Mouse (Mus musculus) megakaryocyte, embryonic 14.5 days (primary cell): ENCODE measurements around the gene Arhgef10l. TPM values are rescaled to one million over a fixed set of nuclear protein-coding genes. Genes with fewer than 3 reads are reported as not detected.

Experiments used
- H3K27me3 ChIP-seq: replicated peaks from 2 replicates; pipeline ENCODE3; 2012; ENCODE audit warnings: inconsistent platforms
- H3K36me3 ChIP-seq: replicated peaks from 2 replicates; pipeline ENCODE3; 2012; ENCODE audit warnings: low read length, inconsistent platforms, mixed read lengths
- H3K4me1 ChIP-seq: 2 replicates; pipeline ENCODE4 v1.6.1; 2012; ENCODE audit warnings: inconsistent platforms
- H3K4me3 ChIP-seq: replicated peaks from 2 replicates; pipeline ENCODE3; 2012; ENCODE audit warnings: moderate library complexity, mild to moderate bottlenecking, inconsistent platforms
- H3K9me3 ChIP-seq: 2 replicates; pipeline ENCODE4 v1.6.1; 2012; ENCODE audit warnings: inconsistent platforms
- FLI1 ChIP-seq: IDR thresholded peaks from 2 replicates; pipeline ENCODE4 v1.6.1; 2012; ENCODE audit warnings: low read length, inconsistent platforms, mixed read lengths
- GATA1 ChIP-seq: IDR thresholded peaks from 3 replicates; pipeline ENCODE4 v1.6.1; 2012; ENCODE audit warnings: mixed read lengths, low read length, inconsistent platforms, borderline replicate concordance
- polyA plus RNA-seq: library from polyadenylated mRNA; stranded (reverse); fragments of >175 nt; gene quantifications from 2 replicates; pipeline ENCODE4 v1.2.3, GENCODE M21; 2012; ENCODE audit warnings: low replicate concordance; ENCODE audit not compliant: insufficient read depth

The Arhgef10l gene
- polyA plus RNA-seq, 1 experiment = 7.1 TPM

DNA sequence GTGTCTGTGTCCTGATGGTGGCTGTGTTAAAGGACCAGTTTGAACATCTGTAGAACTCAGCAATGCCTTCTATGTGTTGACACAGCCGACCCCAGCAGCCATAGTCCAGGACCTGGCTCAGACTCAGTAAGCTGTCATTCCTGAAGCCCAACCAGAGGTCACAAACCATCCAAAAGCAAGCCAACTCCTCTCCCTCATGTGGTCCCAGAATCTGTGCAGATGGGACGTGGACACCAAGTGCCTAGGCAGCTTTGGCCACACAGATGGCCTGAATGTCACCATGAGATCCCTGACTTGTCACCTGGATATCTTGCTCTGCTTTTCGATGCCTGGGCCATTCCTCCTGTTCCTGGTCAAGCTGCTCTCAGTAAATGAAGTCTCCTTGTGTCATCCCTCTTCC, 20.2 kb downstream of the Arhgef10l start:
- TF ChIP-seq GATA1 (no peak), FLI1 (no peak)
- no peak overlapping the region for H3K4me3 ChIP-seq
- H3K9me3 ChIP-seq = peaks cover 13% of the 10 kb centered on the region
- H3K36me3 ChIP-seq = peaks cover 3% of the 10 kb centered on the region
- H3K4me1 ChIP-seq = peaks cover 14% of the 10 kb centered on the region
- H3K27me3 ChIP-seq = peaks cover 56% of the 10 kb centered on the region

DNA sequence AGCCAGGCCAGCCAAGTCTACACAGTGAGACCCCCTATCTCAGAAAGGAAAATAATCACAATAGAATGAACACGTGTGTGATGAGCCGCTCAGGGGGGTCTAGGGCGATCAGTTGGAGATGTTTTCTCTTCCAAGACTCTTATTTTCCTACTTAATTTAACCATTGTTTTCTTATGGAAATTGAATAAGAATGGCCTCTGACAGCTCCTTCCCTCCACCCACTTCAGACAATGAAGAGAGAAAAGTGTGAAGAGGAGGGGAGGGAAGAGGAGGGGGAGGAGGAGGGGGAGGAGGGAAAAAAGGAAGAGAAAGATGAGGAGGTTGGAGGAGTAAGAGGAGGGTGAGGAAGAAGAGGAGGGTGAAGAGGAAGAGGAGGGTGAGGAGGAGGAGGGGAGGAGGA, 21.1 kb downstream of the Arhgef10l start:
- TF ChIP-seq GATA1 = no peak
- Histone ChIP-seq H3K27me3 (peaks cover 56% of the 10 kb centered on the region), H3K9me3 (peaks cover 13% of the 10 kb centered on the region)

DNA sequence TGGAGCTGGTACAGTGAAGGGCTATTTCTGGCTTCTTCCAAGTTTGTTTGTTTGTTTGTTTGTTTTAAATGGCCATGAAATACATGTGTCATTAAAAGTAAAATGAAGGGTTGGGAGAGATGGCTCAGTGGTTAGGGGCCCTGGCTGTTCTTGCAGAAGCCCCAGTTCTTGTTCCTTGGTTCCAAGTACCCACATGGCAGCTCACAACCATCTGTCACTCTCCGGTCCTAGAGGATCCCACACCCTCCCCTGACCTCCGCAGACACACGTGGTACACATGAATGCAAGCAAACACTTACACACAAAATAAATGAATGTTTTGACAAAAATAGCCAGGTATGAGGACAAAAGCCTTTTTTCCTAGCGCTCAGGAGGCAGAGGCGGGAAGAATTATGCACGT, 21.5 kb downstream of the Arhgef10l start:
- Histone ChIP-seq H3K4me3 (no peak overlapping the region), H3K27me3 (peaks cover 57% of the 10 kb centered on the region), H3K4me1 (peaks cover 12% of the 10 kb centered on the region), H3K9me3 (peaks cover 13% of the 10 kb centered on the region), H3K36me3 (peaks cover 3% of the 10 kb centered on the region)
- no peak for TF ChIP-seq FLI1
- no peak for TF ChIP-seq GATA1

More for the DNA sequence above, 21.1 kb downstream of the Arhgef10l start:
- Histone ChIP-seq H3K4me1 (peaks cover 13% of the 10 kb centered on the region), H3K4me3 (no peak overlapping the region), H3K36me3 (peaks cover 3% of the 10 kb centered on the region)

DNA sequence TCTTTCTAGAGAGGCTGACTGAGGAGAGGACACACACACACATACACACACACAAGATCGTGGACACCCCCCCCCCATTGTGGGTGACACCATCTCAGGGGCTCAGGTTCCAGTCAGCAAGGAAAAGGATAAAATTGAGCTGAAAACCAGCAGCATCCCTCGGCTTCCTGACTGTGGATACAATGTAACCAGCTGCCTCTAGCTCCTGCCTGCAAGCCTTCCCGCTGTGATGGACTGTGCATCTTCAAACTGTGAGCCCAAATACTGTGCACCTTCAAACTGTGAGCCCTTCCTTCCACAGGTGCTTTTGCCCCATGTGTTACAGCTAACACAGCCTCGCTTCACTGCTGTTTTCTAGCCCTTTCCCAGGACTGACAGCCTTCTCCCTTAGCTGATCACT, 23.4 kb downstream of the Arhgef10l start:
- TF ChIP-seq FLI1 (no peak), GATA1 (no peak)
- peaks cover 46% of the 10 kb centered on the region for H3K27me3 ChIP-seq
- H3K9me3 ChIP-seq = peaks cover 13% of the 10 kb centered on the region
- peaks cover 3% of the 10 kb centered on the region for H3K36me3 ChIP-seq
- H3K4me1 ChIP-seq = no peaks in the 10 kb centered on the region; the same call in none of the 2 replicates
- H3K4me3 ChIP-seq = peak overlapping the region; percentile 12

DNA sequence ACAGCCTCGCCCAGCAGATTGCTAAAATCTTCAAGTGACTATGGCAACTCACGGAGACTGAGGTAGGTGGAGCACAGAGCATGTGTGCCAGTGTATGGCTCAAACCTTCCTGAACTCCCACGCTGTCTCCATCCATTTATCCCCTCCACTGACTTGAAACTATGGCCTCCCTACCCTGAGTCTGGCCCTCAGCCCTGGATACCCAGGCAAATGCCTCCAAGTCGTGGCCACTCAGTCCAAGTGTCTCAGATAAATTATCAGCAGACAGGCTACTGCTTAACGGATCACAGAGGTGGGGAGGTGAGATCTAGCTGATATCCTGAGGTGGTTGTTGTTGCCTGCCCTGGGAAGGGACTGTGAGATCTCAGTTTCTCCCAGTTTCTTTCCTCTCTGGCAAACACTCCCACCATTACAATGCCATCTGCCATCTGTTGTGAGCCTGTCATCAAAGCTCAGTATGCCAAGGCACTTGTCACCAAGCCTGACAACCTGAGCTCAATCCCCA, 24.3 kb downstream of the Arhgef10l start:
- no peak for TF ChIP-seq FLI1
- no peak for TF ChIP-seq GATA1
- peaks cover 44% of the 10 kb centered on the region for H3K27me3 ChIP-seq
- H3K36me3 ChIP-seq = peaks cover 3% of the 10 kb centered on the region
- H3K4me1 ChIP-seq = no peaks in the 10 kb centered on the region; the same call in 1 of the 2 replicates
- H3K4me3 ChIP-seq = no peak overlapping the region
- peaks cover 13% of the 10 kb centered on the region for H3K9me3 ChIP-seq

DNA sequence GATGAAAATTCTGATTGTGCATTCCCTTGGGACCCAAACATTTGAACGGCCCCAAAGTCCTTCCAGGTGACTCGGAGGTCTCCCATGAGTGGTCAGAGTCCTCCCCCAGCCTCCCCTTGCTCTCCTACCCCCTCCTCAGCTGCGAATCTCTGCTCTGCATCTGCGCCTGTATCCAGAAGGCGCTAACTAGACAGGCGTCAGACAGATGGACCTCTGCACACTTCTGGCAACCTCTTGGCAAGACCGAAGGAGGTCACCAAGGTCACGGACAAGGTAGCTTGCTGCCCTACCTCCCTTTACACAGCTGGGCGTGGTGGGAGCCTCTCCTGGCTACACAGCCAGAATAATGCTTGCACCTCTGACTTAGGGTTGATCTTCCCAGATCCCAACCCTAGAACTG, 25.1 kb downstream of the Arhgef10l start:
- Histone ChIP-seq H3K27me3 (peaks cover 40% of the 10 kb centered on the region), H3K9me3 (peaks cover 13% of the 10 kb centered on the region), H3K36me3 (peaks cover 3% of the 10 kb centered on the region), H3K4me1 (no peaks in the 10 kb centered on the region; the same call in 1 of the 2 replicates), H3K4me3 (no peak overlapping the region)
- no peak for TF ChIP-seq FLI1
- TF ChIP-seq GATA1 = no peak

DNA sequence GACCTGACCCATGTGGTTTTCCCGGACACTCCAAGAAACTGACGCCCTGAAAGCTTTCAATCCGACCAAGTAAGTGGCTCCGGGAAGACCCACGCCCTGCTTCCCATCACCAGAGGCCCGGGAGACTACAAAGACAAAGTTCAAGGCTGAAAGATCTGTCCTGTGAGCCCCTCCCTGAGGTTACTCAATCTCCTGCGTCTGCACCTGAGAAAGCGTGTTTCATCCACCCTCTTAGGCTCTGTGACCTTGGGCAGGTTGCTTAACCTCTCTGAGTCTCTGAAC, 25.6 kb downstream of the Arhgef10l start:
- H3K4me3 ChIP-seq = no peak overlapping the region
- TF ChIP-seq GATA1 (no peak), FLI1 (no peak)
- H3K9me3 ChIP-seq = peaks cover 13% of the 10 kb centered on the region
- peaks cover 37% of the 10 kb centered on the region for H3K27me3 ChIP-seq
- H3K36me3 ChIP-seq = peaks cover 3% of the 10 kb centered on the region
- H3K4me1 ChIP-seq = peaks cover 3% of the 10 kb centered on the region

DNA sequence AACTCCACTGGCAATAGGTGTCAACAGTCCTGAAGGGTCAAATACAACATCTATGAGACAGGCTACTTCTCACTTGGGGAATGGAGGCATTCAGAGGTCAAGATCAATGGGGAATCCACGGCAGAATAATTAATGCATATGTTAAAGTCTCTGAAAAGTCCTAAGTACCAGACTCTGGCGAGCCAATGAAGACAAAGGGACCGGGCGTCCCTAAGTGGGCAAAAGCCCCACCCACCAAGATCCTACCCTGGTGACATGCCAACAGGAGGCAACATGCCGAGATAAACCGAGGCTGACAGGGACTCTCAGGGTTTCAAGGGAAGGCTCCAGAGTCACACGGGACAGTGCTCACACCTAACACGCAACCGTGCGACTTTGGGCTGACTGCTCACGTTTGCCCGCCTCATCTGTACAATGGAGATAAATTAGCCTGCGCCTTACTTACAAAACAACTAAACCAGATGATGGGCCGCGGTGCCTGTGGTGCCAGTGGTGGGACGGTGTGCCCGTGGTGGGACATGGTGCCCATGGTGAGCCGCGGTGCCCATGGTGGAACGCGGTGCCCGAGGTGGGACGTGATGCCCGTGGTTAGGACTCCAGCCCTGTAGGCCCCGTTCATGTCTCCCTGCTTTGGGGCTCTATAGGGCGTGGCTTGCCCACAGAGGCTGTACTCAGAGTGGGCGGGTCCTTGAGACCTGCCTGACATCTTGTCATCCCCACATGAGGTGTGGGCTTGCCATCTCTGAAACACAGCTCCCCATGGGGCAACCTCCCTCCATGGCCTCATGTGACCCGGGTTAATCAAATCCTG, 26.2 kb downstream of the Arhgef10l start:
- peaks cover 8% of the 10 kb centered on the region for H3K4me1 ChIP-seq
- no peak overlapping the region for H3K4me3 ChIP-seq
- TF ChIP-seq GATA1 (no peak), FLI1 (no peak)
- H3K27me3 ChIP-seq = peaks cover 41% of the 10 kb centered on the region
- peaks cover 13% of the 10 kb centered on the region for H3K9me3 ChIP-seq
- H3K36me3 ChIP-seq = peaks cover 3% of the 10 kb centered on the region

DNA sequence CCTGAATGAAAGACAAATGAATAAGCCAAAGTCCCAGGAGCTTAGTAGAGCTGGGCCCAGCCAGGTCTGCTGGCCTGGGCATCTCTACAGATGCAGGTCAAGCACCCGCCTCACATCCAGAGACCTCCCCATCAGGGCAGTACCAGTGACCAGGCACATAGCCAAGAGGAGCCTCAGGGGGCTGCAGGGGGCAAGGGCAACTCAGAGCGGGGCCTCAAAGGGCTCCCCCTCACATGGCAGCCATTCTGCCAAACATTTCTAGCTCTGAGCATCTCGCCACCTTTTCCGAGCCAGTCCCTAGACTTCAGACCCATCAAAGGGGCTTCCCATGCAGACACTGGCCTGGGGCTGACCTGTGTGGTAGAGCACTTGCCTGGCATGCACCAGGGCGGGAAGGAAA, 27.2 kb downstream of the Arhgef10l start:
- H3K4me1 ChIP-seq = peaks cover 13% of the 10 kb centered on the region
- no peak overlapping the region for H3K4me3 ChIP-seq
- peaks cover 3% of the 10 kb centered on the region for H3K36me3 ChIP-seq
- TF ChIP-seq FLI1 = no peak
- TF ChIP-seq GATA1 = no peak
- H3K9me3 ChIP-seq = peaks cover 13% of the 10 kb centered on the region
- peaks cover 49% of the 10 kb centered on the region for H3K27me3 ChIP-seq

DNA sequence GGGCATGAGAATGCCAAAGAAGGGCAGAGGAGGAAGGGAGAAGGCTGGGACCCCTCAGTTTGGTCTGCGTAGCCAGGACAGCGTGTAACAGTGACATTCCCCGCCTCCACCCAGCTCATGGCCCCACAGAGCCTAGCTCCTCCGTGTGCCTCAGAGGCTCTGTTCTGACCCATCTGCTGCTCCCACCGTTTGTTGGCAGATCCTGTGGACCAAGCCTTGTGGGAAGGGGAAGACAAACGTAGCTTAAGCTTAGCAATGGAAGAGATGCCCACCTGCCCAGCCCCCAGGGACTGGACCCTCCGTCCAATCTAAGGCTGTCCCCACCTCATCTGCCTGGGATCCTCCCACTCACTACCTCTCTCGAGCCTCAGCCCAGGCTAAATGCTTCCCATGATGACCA, 28.5 kb downstream of the Arhgef10l start:
- Histone ChIP-seq H3K27me3 (peaks cover 50% of the 10 kb centered on the region), H3K36me3 (no peaks in the 10 kb centered on the region), H3K4me1 (peaks cover 19% of the 10 kb centered on the region), H3K9me3 (peaks cover 3% of the 10 kb centered on the region), H3K4me3 (no peak overlapping the region)
- TF ChIP-seq FLI1 (no peak), GATA1 (no peak)
